Mouse (Mus musculus): Measurements from ENCODE around the gene Rhoh.
A peak's percentile ranks its signal among the peaks of the same experiment; 100 is the strongest.

Gene Rhoh

DNA sequence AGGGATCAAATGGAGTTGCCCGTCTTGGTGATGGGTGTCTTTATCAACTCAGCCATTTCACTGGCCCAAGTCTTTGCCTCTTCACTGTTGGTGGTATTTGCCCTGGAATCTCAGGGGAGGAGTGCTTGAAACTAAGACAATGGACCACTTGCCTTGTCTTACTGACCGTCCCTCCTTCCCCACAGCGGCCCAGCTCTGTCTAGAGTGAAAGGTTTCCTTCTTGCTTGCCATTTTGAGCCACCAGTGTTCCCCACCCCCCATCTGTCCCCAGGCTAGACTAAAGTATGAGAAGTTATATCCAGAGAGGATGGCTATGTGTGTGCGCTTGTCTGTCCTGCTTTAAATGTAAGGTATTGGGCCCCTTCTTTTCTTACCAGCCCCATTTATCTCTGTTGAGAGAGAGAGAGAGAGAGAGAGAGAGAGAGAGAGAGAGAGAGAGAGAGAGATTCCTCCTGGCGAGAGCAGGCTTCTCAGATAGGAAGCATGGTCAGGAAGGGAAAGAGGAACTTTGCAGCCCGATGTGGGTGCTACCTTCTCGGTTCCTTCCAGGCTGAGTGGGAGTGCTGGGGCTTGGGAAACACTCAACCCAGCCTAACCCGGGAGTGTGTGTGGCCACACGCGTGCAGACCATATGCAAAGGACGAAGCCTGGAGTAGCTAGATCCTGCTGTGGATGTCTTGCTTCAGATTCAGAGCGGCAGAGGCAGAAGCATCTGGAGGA is 572 bp upstream of the Rhoh start:
- DNase-seq, result peak; percentile 41 to 54

DNA sequence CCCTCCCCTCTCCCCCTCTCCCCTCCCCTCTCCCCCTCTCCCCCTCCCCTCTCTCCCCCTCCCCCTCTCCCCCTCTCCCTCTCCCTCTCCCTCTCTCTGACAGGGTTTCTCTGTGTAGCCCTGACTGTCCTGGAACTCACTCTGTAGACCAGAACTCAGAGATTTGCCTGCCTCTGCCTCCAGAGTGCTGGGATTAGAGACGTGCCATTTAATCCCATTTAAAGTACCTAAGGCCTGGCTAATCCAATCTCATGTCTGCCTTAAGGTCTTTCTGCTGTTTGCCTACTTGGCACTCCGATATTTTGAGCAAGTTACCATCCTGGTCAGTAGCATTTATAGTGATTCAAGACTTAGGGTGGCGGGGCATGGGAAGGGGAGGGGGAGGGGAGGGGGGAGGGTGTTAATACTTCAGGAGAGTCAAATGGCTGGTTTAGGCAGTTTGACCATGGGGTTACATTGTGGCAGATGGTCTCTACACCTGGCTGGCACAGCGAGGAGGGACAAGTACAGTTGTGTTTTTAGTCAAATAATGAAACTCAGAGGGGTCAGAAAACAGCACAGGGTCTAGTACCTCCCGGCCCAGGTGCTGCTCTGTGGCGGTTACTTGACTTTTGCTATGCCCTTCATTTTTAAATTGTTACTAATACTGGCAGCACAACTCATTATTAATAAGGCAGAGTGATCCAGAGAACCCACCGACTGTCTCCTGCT is 1.4 kb downstream of the Rhoh start:
- DNase-seq, result no peak

DNA sequence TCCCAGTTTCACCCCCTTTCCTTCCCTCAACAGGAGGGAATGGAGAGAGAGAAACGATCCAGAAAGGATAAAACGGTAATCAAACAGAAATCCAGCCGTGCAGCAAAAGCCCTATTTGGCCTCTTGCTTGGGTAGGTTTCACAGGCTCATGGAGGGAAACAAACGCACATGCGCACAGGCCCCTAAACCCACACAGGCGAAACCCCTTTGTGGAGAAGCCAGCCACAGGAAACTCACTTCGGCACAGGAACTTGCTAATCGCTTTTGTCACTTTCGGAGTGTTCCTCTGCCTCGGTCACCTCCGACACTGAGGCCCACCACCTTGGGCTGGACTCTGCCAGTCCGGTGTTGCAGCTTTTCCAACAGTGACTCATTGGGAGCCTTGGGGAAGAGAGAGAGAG is 2.3 kb downstream of the Rhoh start:
- DNase-seq, result peak; percentile 29 to 63

DNA sequence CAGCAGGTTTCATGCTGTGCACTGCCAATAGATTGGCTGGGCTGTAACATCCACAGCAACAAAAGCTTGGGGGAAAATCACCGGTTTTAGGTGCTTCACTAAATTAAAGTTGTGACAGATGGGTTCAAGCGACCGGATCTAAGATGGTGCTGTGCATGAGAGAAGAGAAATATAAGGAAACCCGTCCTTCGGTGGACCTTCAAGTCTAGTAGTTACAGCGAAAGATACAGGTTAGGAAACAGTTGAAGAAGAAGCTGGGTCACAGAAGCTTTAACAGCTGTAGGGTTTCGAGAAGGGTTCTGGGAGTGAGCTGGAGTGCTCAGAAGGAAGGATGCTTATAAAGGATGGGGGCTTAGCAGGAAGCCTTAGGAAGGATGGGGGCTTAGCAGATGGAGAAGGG is 3.5 kb downstream of the Rhoh start:
- DNase-seq, result no peak

DNA sequence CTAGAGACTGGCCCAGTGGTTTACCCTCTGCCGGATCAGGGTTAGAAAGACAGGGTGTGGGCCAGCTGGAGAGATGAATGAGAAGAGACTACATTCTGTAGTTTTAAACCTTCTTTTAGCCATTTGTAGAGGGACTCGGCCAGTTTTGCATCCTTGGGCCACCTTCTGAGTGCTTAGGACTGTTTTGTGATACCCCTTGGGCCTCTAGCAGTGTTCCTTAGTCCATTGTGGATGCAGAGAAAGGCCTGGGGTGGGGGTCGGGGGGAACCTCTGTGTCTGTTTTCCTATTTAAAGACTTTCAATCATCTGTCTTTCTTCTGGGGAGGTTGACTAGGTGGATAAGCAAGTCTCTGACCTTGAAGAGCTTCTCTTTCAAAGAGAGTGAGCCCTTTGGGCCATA is 3.9 kb downstream of the Rhoh start:
- DNase-seq, result no peak

DNA sequence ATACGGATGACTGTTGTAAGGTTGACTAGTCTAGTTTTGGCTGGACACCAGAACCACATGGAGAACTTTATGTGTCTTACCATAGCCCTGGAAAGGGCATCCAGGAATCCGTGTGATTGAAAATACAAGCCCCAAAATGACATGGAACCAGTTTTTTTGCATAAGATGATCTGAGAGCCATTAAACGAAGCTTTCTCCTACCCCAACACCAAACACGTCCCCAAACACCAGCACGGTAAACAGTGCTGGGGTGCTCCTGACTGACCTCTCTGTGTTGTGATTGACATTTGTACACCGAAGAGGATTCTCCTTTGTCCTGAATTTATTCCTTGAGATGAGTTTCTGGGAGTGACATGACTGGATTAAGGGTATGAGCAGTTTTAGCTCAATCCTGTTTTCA is 5.6 kb downstream of the Rhoh start:
- no peak for DNase-seq

DNA sequence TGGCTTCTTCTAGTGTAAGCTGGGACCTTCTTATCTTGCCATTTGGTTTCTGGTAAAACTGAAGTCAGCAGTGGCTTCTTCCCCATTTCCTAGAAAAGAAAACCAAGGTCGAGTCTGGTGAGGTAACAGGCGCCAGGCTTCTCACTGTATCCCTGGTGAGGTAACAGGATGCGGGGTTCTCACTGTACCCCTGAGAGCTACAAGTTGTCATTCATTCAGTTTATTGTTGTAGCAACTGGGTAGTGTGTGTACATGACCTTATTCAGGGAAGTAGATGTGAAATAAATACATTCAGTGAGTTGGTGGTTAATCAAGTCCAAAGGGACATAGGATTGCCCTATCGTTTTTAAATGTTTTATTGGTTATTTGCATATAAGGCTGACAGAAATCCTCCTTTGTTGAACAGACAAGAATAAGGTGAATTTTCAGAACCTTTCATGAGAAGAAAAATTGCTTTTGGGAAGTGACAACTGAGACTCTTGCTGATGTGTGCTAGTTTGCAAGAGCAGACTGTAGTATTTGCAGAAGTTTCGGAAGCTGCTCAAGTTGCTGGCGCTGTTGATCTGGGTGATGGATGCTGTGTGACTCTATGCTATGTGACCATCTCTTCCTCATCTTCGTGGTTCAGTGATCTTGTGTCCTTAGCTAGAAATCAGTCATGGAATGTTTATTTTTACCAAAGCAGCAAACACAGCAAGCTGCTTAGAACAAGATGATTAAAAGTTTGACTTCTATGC is 6.5 kb downstream of the Rhoh start:
- DNase-seq, result peak in 1 of 2 experiments; percentile 18

DNA sequence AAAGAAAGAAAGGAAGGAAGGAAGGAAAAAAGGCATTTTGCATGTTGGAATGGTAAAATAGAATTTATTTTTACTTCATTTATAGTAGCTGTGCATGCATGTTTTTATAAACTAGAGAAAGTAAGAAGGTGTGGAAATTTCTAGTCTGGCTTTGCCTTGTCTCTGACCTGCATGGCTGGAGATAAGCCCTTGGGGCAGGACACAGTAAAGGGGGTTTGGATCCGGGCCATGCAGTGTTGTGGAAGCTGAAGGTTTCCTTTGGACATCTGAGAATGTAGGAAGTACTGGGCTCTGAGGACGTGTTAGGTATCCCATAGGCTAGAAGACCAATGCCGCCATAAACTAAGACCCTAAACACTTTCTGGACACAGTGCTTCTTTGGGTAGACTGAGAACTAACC is 7.4 kb downstream of the Rhoh start:
- no peak for DNase-seq

DNA sequence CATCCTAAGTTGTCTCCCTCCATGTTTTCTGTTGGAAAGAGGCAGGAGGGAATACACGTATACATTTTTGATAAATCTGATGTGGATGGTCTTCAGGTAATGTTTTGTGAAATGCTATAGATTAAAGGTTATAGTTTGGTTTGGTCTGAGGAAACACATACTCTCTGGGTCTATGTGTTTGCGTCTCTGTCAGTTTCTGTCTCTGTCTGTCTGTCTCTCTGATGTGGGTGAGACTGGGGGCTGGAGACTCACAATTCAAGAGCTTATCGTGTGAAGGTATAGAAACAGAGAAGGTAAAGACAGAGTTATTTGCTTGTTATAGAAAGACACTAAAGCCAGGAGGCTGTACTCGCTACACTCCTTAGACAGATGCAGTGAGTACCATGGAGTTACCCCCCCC is 8.6 kb downstream of the Rhoh start:
- no peak for DNase-seq

DNA sequence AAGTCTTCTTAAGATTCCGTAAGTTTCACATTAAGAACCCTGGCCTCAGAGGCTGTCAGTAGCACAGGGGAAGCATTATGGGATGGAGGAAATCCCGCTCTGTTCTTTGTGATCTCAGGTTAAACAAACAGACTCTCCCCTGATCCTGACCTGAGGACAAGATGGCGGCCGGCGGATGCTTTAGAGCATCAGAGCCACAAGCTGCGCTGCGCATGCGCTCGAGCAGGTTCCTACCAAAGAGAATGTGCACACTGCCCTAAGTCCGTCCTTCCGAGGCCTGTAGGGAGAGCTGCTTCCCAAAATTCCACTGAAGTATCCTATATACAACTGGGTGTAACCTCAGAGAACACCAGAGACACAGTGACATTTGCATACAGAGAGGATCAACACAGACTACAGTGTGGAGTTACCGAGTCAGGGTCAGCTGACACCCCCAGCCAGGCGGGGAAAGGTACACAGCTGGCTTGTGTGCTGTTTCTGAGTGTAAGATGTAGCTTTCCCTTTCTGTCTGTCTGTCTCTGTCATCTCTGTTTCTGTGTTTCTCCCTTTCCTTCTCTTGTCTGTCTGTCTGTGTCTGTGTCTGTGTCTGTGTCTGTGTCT is 10.4 kb downstream of the Rhoh start:
- DNase-seq, result no peak

DNA sequence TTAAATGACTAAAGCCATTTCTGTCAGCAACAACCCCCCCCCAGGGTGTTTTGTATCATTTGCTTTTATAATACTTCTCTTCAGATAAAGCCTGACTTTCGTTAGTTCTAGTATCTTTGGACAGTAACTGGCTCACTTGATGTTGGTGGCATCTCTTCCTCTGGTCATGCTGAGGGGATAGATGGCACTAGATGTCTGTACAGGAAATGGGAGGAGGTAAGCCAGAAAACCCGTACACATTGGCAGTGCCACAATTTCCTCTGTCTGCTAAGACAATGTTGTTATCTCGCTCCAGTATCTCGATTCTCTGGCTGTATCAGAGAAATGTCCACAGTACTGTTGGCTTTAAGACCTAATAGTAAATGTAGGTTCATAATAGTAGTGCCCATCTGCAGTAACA is 12.2 kb downstream of the Rhoh start:
- DNase-seq, result no peak

DNA sequence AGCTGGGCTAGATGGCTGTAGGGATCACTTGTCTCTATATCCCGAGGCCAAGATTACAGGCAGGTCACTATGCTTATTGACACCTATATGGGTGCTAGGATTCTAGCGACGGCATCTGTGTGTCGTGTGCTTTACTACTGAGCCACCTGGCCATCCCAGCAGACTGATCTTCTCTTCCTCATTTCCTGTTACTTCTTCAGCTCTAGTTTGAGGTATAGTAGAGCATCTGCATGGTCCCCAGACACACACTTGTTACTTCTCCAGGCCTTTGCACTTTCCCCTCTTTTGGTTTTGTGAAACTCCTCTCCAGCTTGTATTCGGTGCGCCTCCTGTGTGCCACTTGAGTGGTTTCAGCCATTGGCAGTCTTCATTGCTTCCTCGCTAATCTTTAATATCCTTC is 14.3 kb downstream of the Rhoh start:
- DNase-seq, result no peak

DNA sequence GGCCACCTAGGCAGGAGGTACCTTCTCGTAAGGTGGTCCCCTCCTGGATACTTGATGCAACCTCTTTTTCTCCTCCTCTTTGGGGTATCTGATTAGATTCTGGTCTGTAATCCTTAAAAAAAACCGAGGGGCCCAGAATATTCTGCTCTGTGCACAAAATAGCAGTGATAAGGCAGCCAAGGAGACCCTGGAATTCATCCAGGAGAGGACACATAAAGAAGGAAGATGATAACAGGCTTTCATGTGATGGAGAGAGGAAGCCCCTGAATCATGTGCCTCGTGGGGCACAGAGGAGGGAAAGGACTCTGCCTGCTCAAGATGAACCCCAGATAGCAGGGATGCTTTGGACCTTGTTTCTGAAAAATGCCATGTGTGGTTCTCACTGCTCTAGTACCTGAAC is 17.4 kb downstream of the Rhoh start:
- DNase-seq, result no peak

DNA sequence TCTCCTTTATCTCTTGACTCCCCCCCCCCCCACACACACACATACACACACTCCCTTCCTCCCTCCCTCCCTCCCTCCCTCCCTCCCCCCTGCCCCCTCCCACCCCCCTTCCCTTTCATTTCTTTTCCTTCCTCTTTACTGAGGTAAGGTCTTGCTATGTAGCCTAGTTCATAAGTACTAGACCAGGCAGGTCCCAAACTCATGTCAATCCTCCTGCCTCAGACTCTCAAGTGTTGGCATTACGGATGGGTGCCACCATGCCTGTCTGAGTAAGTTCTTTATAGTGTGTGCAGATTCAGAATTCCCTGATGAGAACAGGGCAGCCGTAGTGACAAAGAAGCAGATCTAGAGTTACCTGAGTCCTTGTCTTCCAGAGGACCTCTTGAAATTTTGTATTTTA is 20.2 kb downstream of the Rhoh start:
- no peak for DNase-seq

DNA sequence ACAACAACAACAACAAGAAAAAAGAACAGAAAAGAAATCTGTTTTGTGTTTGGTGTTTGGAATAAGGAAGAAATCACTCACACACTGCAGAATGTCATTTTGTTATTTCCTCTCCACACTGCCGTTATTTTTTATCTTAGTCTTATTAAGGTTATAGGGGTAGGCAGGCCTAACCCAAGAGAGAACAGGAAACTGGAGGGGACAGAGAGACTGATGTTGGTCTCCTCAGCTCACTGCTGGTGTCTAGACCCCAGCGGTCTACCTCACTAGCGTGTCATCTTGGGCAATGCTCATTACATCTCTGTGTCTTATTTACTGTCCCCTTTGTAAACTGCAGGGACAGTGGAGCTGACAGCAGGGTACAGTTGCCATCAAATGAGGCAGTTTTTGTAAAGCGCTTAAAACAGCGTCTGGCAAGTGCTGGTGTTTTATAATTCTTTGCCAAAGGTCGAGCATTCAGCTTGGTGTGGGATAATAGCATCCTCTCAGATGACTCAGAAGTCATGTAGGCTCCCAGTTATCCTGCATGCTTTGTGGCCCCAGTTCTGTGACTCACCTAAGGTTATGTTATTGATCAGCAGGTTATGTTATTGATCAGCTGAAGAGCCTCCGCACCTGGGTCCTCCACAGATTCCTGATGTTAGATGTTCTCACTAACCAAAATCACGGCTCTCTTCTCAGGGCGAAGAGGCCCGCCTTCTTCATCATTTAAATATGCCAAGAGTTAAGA is 21.6 kb downstream of the Rhoh start:
- no peak for DNase-seq

DNA sequence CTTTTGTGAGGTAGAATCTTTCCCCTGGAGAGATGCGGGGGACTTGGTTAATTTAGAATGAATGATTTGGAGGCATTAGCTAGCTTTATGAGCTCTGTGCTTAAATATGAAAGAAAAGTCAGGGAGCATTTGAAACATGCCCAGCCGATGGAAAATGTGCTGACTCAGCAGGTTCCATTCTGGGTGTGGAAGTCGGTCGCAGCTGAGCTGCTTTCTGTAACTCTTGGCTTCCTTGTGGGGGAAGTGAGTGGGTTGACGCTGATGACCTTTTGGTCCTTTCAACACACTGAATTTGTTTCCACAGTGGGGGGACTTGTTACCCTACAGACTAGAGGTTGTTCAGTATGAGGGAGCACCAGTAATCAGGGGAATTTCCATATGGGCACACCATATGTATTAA is 22.3 kb downstream of the Rhoh start:
- no peak for DNase-seq

DNA sequence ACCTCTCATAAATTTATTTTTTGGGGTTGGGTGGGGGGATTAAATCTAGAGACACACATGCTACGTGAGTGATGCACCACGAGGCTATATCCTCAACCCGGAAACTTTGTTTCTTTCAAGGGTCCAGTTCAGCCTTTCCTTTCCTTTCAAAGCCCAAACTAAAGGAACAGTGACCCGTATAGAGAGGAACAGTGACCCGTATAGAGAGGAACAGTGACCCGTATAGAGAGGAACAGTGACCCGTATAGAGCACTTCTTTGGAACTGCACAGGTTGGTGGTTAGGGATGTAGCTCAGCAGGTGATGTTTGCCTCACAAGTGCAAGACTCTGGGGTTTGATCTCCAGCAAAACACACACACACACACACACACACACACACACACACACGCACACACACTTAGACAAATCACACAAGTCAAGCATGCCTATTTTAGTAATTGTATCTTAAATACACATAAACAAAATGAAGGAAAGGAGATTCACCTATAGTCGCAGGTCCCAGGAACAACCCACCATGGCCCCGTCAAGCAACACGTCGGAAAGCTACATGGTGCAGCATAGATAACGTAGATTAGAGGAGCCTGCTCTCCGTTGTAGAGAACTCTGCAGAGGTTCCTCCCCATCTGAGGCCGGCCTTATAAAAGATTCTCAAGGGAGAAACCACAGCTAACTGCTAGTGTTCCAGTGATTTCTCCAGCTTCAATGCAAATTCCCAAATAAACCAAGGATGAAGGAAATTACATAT is 24.9 kb downstream of the Rhoh start:
- DNase-seq, result no peak

DNA sequence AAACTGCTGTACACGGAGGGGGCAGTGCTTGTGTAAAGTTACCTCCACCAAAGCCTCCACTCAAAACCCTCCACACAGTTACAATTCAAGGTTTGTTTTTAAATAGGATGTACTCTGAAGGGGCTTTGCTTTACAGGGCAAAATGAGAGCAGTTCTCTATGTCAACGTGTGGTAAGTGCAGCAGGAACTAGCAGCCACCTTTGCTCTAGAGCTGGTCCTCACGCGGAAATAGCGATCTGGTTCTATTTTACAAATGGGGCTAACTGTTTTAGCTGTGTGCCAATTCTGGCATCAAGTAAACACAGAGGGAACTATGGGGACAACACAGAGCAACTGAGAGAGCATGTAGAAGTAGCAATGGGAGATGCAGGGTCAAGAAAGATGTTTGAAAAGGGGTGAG is 27.1 kb downstream of the Rhoh start:
- no peak for DNase-seq

DNA sequence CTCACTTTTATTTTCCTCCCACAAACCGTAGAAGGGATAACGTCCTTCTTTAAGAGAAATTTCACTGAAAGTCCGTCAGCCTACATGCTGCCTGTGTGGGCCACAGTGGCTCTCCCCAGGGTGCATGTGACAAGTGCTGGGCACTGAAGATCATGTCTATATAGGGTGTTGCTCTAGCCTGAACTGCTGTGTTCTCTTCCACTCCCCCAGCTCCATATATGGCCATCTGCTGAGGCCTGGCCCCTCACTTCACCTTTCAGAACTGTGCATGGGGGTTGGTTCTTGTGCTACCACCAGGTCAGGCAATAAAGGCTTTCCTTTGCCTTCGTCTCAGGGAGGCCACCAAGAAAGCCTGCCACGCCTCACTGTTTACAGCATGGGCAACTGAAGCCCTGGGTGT is 28.0 kb downstream of the Rhoh start:
- no peak for DNase-seq

DNA sequence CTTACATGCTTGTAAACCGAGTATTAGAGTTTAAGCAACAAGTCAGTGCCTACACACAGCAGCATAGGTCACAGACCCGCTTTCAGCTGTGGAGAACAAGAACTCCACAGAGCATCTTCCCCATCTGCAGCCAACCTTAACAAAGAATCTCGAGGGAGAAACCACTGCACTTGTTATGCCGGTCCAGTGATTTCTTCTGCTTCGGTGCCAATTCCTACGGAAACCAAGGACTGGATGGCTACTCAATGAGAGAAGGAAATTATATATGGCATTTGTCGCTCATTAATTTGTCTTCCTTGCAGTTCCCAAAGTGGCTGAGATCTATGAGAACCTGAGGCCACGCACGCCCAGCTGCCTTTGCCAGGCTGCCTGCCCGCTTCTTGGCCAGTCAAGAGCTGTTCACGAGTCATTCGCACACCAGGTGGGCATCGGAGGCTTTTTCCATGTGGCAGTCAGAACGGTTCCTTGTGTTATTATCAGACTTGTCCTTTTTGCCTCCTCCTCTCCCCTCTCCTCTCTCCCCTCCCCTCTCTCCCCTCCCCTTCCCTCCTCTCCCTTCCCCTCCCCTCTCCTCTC is 30.3 kb downstream of the Rhoh start:
- DNase-seq, result no peak

DNA sequence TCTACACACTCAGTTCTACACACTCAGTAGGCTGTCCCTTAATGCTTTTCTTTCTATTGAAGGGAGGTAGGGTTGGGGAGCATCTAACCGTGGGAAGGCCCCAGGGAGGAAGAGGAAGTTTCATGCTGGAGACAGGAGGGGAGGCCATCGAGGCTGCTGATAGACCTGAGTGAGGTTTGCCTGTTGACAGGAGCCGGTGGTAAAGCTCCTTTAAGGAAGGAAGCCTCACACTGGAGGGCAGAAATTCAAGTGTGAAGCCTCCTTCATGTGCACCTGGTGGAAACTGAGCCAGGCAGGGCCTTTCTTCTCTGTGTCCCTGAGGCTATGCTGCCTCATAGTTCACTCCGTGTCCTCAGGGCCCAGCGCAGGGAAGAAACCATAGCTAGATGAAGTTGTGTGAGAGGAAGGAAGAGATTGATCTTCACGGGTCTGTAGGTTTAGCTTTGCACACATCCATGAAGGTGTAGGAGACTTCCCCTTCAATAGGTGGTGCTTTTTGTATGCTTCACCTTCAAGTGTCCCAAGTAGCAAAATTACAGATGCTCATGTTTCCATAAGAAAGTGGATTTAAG is 34.2 kb downstream of the Rhoh start:
- DNase-seq, result no peak

DNA sequence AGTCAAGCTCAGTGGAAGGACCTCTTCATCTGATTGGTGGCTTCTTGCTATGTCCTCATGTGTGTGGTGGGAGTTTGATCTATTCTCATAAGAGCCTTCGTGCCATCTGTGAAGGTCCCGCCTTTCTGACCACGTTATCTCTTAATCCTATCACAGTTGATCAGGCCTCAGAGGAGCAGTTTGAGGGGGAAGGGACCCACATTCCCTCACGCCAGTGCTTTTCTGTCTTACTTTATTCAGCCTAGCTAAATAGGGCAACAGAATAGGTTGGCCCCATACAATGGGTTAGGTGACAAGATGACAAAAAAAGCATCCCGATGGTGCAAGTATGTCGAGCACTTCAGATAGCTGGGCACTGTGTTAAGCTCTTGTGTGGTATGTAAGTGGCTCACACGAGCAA is 34.8 kb downstream of the Rhoh start:
- DNase-seq, result no peak

Data from lung, adult 18-20 months (tissue).